Mouse (Mus musculus) erythroid progenitor cell, adult 5-6 weeks (primary cell): Measurements from ENCODE around the gene Taok3. TPM values are rescaled to one million over a fixed set of nuclear protein-coding genes. Genes with fewer than 3 reads are reported as not detected.
A peak's percentile ranks its signal among the peaks of the same experiment; 100 is the strongest.
"Not testable (repeated sequence)": the region's sequence is repeated elsewhere in the genome, so short reads cannot be mapped to it uniquely, and the experiment has no call there.

Experiments used
- ATAC-seq: replicated peaks from 2 replicates; pipeline ENCODE4 v1.8.0; 2016; ENCODE audit warnings: moderate number of reproducible peaks, mild to moderate bottlenecking, moderate TSS enrichment, inconsistent platforms; ENCODE audit not compliant: poor library complexity, low FRiP score, severe bottlenecking
- total RNA-seq, 2 experiments: library from RNA; stranded (forward) in 1 of 2; stranded (reverse) in 1 of 2; fragments of 150-400 nt in 1 of 2; fragments of 186-747, 209-891 nt in 1 of 2; gene quantifications; 2 replicates each; pipeline versions ENCODE4 v1.2.3 to v1.2.4; 2015 to 2017; ENCODE audit warnings: low replicate concordance in 2 of 2

The Taok3 gene
- total RNA-seq, 2 experiments from 2014 or later: 48.5 to 53.7 TPM

DNA sequence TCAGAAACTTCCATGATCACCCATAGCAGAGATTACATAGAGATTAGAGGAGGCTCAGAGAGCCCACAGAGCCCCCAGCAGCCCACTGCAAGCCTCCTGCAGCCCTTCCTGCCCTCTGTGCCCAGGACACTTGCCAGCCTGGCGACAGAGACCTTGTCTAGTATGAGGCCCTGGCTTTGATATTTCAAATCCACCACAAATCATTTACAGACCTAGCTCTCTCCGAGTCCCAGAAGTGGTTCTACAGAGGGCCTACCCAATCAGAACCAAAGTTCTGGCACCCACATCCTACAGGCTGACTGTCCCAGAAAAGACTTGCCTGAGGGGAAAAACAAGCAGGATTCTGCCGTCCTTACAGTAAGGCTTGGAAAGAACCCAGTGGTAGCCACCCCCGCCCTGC, 165.3 kb downstream of the Taok3 start:
- no peak for ATAC-seq

DNA sequence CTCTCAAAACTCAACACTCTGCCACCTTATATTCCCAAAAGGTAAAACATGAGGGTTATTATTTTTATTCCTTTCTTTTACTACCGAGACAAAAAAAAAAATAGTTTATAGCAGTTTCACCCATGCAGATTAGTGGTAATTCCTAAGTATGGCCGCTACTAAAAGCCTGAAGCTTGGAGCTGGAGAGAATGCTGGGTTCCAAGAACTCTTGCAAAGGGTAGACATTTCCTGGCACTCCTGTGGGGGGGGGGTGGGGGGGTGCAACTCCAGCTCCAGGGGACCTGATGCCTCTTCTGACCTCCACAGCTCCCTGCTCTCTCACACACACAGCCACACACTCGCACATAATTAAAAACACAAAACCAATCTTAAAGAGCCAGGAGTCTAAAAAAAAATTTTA, 166.4 kb downstream of the Taok3 start:
- ATAC-seq: no peak

DNA sequence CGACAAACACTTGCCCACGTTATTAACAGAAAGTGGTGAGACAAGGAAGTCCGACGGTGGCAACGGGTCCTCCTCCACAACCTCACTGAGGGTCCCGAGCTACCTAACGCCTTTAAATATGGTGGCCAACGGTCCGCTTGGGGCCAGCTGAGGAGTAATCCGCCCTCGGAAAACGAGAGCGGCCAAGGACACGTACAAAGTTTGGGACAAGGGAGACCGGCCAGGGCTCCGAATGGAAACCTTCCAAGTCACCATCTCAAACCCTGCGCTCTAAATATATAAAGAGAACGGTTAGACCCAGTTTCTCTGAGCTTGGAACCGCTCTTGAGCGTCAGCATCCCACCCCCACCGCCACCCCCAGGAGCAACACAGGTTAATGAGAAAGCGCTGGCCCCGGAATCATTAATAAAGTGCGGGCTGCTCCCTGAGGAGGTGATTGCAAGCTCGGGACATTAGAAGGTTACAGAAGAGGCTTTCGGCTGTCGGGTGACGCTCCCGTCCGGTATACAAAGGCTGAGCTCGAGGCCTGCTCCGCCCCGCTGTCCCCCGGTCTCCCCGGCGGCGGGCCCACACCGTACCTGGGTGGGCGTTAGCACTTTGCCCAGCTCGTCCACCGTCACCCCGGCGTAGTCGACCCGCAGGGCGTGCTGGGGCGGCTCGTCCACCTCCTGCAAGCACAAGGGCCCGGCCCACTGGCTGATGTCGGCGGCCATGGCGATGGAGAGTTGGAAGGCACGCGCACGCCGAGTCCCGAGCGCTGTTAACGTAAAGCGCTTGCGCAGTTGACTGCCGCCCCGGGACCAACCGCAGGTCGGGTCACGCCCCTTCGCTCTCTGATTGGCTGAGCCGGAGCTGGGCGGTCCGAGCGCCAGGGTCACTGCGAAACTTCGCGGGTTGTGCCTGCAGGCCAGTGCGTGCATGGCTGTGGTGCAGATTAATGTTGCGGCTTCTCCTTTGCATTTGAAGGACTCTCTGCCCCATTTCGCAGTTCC, 167.2 kb downstream of the Taok3 start, which contains the start of gene Pebp1:
Gene Pebp1, minus strand, starts transcription at position 795 of the 992 bp plus-strand sequence.
- peak; percentile 98 for ATAC-seq

DNA sequence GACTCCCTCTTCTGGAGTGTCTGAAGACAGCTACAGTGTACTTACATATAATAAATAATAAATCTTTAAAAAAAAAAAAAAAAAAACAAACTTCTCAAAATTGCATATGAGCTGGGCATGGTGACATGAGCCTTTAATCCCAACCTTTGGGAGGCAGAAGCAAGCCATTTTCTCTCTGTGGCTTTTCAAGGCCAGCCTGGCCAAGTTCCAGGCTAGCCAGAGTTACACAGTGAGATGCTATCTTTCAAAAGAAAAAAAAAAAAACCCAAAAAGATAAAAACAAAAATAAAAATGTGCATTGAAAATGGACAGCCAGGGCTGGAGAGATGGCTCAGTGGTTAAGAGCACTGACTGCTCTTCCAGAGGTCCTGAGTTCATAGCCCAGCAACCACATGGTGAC, 169.7 kb downstream of the Taok3 start:
- ATAC-seq: no peak

DNA sequence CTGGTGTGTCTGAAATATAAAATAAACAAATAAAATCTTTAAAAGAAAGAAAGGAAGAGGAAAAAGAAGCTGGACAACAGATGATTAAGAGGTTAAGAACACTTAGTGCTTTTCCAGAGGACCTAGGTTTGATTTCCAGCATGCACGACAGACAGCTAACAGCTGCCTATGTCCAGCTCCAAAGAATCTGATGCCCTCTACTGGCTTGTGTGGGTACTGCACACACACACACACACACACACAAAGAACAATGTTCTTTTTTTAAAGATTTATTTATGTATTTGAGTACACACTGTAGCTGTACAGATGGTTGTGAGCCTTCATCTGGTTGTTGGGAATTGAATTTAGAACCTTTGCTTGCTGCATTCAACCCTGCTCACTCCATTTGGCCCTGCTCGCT, 170.2 kb downstream of the Taok3 start:
- ATAC-seq: no peak

DNA sequence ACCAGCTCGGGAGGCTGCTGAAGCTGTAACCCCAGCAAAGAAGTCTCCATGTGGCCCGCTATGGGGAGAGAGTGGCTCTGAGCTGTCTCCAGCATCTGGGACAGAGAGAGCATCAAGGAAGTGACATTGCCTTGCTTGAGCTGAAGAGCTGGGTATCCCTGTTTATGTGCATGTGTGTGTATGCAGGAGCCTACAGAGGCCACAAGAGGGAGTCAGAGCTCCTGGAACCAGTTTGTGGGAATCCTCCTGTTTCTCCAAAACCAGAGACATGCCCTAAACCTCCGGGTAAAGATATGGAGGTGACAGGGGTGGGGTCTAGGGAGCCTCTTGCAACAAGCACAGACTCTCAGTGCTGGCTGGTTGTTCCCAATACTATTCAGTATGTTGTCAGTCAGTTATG, 171.4 kb downstream of the Taok3 start:
- ATAC-seq: no peak

- ATAC-seq: no peak
These were observed 172.6 kb downstream of the Taok3 start for GRCm38 (mm10) chr5:117292547-117292946.

GRCm38 (mm10) chr5:117293776-117294175, 173.8 kb downstream of the Taok3 start:
- not testable (repeated sequence) for ATAC-seq

GRCm38 (mm10) chr5:117295011-117295410, 175.1 kb downstream of the Taok3 start:
- no peak for ATAC-seq

- no peak for ATAC-seq
These were observed 183.0 kb downstream of the Taok3 start for GRCm38 (mm10) chr5:117302899-117303298.

- no peak for ATAC-seq
These were observed 184.0 kb downstream of the Taok3 start for GRCm38 (mm10) chr5:117303691-117304579.

- ATAC-seq: peak; percentile 52; the same call in 1 of the 2 replicates
These were observed 185.0 kb downstream of the Taok3 start for GRCm38 (mm10) chr5:117304947-117305346.

- no peak for ATAC-seq
These were observed 185.8 kb downstream of the Taok3 start for GRCm38 (mm10) chr5:117305754-117306153.

GRCm38 (mm10) chr5:117306826-117307225, 186.9 kb downstream of the Taok3 start:
- no peak for ATAC-seq

DNA sequence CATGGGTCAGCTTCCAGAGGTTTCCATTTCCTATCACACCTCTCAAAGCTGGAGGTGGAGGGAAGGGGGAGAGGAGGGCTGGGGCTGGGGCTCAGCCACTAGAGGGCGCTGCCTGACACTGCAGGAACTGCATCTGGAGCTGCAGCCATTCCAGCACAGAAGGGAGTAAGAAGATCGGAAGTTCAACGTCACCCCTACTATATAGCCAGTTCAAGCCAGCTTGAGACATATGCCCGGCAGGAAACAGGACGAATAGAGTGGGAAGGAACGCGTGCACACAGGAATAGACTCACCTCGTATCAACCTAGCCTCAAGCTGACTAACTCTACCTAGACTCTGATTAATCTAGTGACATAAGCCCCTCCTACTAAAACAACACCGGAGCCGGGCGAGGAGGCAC, 187.8 kb downstream of the Taok3 start:
- ATAC-seq: peak; percentile 69

DNA sequence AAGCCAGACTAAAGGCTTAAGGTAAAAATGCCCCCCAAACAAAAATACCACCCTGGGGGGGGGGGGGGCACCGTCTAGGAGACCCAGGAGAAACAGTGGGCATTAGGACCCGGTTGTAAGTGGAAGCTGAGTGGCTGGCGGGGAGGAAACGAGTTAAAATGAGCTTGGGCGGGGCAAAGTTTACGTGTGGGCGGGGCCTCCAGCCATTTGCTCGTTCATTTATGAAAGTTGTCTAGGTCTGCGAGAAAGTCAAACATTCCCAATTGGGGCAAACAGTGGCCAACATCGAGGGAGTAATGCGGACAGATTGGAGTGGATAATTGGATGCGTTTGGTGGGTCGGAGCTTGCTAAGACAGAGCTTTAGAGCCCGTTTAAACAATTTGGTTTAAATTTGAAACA, 193.5 kb downstream of the Taok3 start:
- peak; percentile 76 for ATAC-seq

DNA sequence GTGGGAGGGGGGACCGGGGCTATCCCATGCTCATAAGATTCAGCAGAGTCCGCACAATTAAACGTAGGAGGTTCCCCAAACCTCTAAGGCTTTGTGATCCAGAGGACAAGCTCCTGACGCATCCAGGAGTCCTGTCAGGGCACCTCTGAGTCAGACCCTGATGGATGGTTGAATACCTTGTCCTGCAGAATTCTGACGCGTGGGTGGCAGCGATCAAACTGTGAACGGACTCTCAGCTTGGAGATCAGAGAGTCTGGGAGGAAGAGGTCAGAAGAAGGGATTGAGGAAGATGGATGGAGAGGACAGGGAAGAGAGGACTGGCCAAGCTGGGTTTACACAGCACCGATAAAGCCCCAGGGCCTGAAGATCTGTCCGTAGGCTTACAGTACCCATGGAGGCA, 194.0 kb downstream of the Taok3 start:
- no peak for ATAC-seq

- no peak for ATAC-seq
These were observed 194.9 kb downstream of the Taok3 start for GRCm38 (mm10) chr5:117314587-117315428.
